Mouse (Mus musculus): ENCODE data around the gene Aspg.

DNA sequence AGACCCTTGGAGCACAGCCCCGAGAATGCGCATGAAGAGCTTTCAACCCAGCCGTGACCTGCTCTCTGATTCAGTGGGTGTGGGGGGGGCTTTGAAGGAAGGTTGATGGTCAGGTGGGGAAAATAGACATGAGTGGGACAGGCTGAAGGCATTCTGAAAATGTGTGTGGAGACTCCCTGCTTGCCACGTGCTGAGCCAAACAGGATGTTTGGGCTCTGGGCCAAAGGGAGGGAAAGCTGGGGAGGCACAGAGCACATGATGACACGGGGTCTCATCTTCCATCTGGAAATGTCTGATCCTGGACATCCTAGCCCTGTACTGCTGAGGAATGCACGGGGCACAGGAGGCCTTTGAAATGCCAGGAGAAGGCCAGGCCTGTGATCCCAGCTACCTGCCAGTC is 19.8 kb upstream of the Aspg start:
- TF ChIP-seq CTCF (IDR thresholded peaks at IDR 0.05; ENCODE audit: insufficient read depth, low read length), result no peak
- no peak for TF ChIP-seq POLR2A (IDR thresholded peaks at IDR 0.05; ENCODE audit: borderline replicate concordance, extremely low read depth, low read depth, low read length)

Data from lung, adult 2 months (tissue).